Comparison of ENCODE assay signal across 16 mouse cellular contexts in genomic region chr1:92981056-92981845, GRCm38 (mm10). TPM values are rescaled to one million over a fixed set of nuclear protein-coding genes. Genes with fewer than 3 reads are reported as not detected.
DNase-seq lines count a peak whose midpoint lies in the region.
"Had no signal": no experiment of that assay in that cellular context is flagged by ENCODE, and none has a peak within 500 bp of the region (broad histone marks: within the 10 kb centered on the region; RNA-seq: fewer than 3 reads in every experiment).

No protein-coding gene starts in this region.

- H3K27ac ChIP-seq in brown adipose tissue, adult 24 weeks (replicated peaks; ENCODE audit: low read depth, low read length), result peak overlapping the region; percentile 45
- H3K27ac ChIP-seq: embryonic facial prominence, embryonic 10.5 days; forebrain, embryonic 15.5 days; hindbrain, embryonic 15.5 days had no signal

- peak; percentile 38 for DNase-seq in adrenal gland, postnatal 14 days
- no peak for DNase-seq in adrenal gland, adult 8-10 months
- peak; percentile 68 for DNase-seq in heart, postnatal 25 days (ENCODE audit: low spot score)
- peak; percentile 72 to 79 for DNase-seq in kidney, postnatal 4 days
- no peak for DNase-seq in urinary bladder, adult 18-20 months (ENCODE audit: low spot score in 2 of 2)
- no peak for DNase-seq in thymus, postnatal 14 days
- no peak for DNase-seq in MN1 (ENCODE audit: low spot score)
- DNase-seq: cerebellum, adult 11-12 months had no signal

- intact Hi-C loops in heart, postnatal 25 days (cut with DNase I), result loop anchor here (2.0 kb wide), 1 partner anchor 22 kb away; no protein-coding TSS in a partner anchor

- peaks cover 22% of the 10 kb centered on the region for H3K4me1 ChIP-seq in brown adipose tissue, adult 24 weeks (ENCODE audit: control insufficient read depth, insufficient read depth, insufficient read length, low read length)
- H3K4me1 ChIP-seq: hindbrain, embryonic 15.5 days had no signal

- no peak overlapping the region for H3K4me3 ChIP-seq in brown adipose tissue, adult 24 weeks (ENCODE audit: insufficient read depth, low read depth, low read length)
- H3K4me3 ChIP-seq: embryonic facial prominence, embryonic 10.5 days; forebrain, embryonic 15.5 days; hindbrain, embryonic 15.5 days had no signal

RNA-seq across cellular contexts. Expression of gene Aqp12, which starts 24.9 kb away (rescaled TPM):
- total RNA-seq in adrenal gland, postnatal 14 days (2021), result not detected in 2 replicates
- under 1 TPM in 1 of 4 experiments, not detected in 3; 0.87 TPM for total RNA-seq in adrenal gland, adult 8-10 months (2022)
- not detected in 2 replicates for polyA plus RNA-seq in brown adipose tissue, adult 24 weeks (2012; ENCODE audit: insufficient read depth, insufficient read length, missing spikeins)
- total RNA-seq in heart, postnatal 25 days (2021), result not detected
- total RNA-seq: G1E; left cerebral cortex, postnatal 10 days had no signal
- polyA plus RNA-seq: embryonic facial prominence, embryonic 10.5 days; forebrain, embryonic 15.5 days; G1E; hindbrain, embryonic 15.5 days; lung, embryonic 16.5 days; stomach, embryonic 14.5 days had no signal

RNA-seq across cellular contexts. Expression of gene Gpr35, which starts 30.6 kb away (rescaled TPM):
- total RNA-seq in adrenal gland, postnatal 14 days (2021), result 1.9 and 3.5 TPM in 2 replicates
- 1 to 10 TPM in 1 of 4 experiments, under 1 TPM in 3; 0.58 to 1.8 (median 0.87) TPM for total RNA-seq in adrenal gland, adult 8-10 months (2022)
- polyA plus RNA-seq in brown adipose tissue, adult 24 weeks (2012; ENCODE audit: insufficient read depth, insufficient read length, missing spikeins), result 0.67 TPM in 1 of 2 replicates, not detected in the other
- under 1 TPM; 0.36 to 0.75 TPM for total RNA-seq in heart, postnatal 25 days (2021)

RNA-seq across cellular contexts. Expression of gene Capn10, which starts 47.1 kb away (rescaled TPM):
- total RNA-seq in adrenal gland, postnatal 14 days (2021), result 16.2 and 18.7 TPM in 2 replicates
- total RNA-seq in adrenal gland, adult 8-10 months (2022), result 10 to 100 TPM; 17.3 to 27.2 (median 24.3) TPM
- polyA plus RNA-seq in brown adipose tissue, adult 24 weeks (2012; ENCODE audit: insufficient read depth, insufficient read length, missing spikeins), result 6.1 and 6.8 TPM in 2 replicates
- total RNA-seq in heart, postnatal 25 days (2021), result 1 to 10 TPM; 6.9 TPM

Comparison
In these comparisons a context has a peak if more than half of its experiments do, and no peak if none do; other contexts are left out.
1. DNase-seq: peak in adrenal gland, postnatal 14 days (single experiment), heart, postnatal 25 days (single experiment) and kidney, postnatal 4 days (2 of 2); none in adrenal gland, adult 8-10 months (single experiment), urinary bladder, adult 18-20 months (0 of 2), thymus, postnatal 14 days (single experiment) and MN1 (single experiment).